Mouse (Mus musculus) liver, embryonic 14.5 days (tissue): ENCODE measurements around the gene Rnf11.

Experiments
- CTCF ChIP-seq: IDR thresholded peaks from 2 replicates; pipeline ENCODE4 v1.5.1; 2016; ENCODE audit warnings: antibody characterized with exemption, low read depth, control low read depth
- EP300 ChIP-seq: IDR thresholded peaks from 2 replicates; pipeline ENCODE4 v1.6.1; 2016; ENCODE audit warnings: antibody characterized with exemption, low read depth

DNA sequence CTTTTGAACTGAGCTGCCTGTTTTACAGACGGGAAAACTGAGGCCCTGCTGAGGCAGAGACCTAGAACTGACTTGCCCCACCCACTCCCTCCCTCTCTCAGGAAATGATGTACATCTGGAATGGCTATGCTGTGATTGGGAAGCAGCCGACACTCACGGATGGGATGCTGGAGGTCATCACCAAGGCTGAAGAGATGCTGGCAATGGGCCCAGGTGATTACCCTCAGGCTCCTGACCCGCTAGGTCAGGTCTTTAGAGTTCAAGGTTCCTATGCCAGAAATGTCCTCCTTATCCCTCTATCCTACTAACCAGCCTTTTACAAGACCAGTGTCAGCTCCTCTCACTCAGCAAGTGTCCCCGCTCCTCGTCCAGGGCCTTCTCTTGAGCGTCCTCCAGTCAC lies 42.4 kb downstream of the Rnf11 start:
- no peak for TF ChIP-seq EP300
- TF ChIP-seq CTCF: no peak
